8 mouse cellular contexts compared by ENCODE assay signal in the genomic region with DNA sequence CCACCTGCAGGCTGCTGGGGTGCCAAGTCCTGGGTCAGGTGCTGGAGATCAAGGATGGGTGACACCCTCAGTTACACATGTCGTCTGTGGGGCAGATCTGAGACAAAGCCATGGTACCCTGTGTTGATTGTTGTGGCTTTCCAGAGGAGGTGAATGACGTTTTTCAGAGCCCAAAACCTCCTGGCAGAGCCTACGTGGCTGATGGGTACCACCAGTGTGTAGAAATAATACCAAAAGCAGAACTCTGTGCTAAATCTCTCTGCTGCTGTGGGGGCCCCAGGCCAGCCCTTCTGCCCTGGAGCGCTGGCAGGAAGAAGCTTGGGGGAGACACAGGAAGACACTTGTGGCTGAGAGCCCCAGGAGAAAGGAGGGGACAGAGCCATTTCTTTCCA.
DNase-seq lines count a peak whose midpoint lies in the region; ATAC-seq and TF ChIP-seq lines count a peak whose summit lies in the region.

No protein-coding gene starts in this region.

- TF ChIP-seq EP300 in stomach, postnatal 0 days (optimal IDR thresholded peaks at IDR 0.05): no peak

- H3K4me1 ChIP-seq in neural tube, embryonic 11.5 days (ENCODE audit: control insufficient read depth, insufficient read depth, low read length): peaks cover 31% of the 10 kb centered on the region
- H3K4me1 ChIP-seq in forebrain, embryonic 14.5 days (ENCODE audit: control insufficient read depth, insufficient read depth, low read length): peaks cover 9% of the 10 kb centered on the region; the same call in 1 of the 2 replicates
- H3K4me1 ChIP-seq in liver, embryonic 12.5 days: peaks cover 66% of the 10 kb centered on the region
- H3K4me1 ChIP-seq in stomach, postnatal 0 days (replicated peaks; ENCODE audit: control insufficient read depth, insufficient read depth): no peaks in the 10 kb centered on the region

- peak overlapping the region; percentile 39 for H3K9ac ChIP-seq in neural tube, embryonic 11.5 days (ENCODE audit: low read length)
- H3K9ac ChIP-seq in forebrain, embryonic 14.5 days (ENCODE audit: low read length): no peak overlapping the region
- peak overlapping the region; percentile 33 for H3K9ac ChIP-seq in liver, embryonic 12.5 days
- H3K9ac ChIP-seq in stomach, postnatal 0 days (ENCODE audit: low read length): no peak overlapping the region

- H3K4me3 ChIP-seq in neural tube, embryonic 11.5 days (ENCODE audit: low read depth, low read length): no peak overlapping the region
- H3K4me3 ChIP-seq in forebrain, embryonic 14.5 days (ENCODE audit: low read depth, low read length): no peak overlapping the region
- no peak overlapping the region for H3K4me3 ChIP-seq in liver, embryonic 12.5 days
- H3K4me3 ChIP-seq in stomach, postnatal 0 days (ENCODE audit: low read depth, low read length): no peak overlapping the region

- peak overlapping the region; percentile 94 for H3K27ac ChIP-seq in neural tube, embryonic 11.5 days (ENCODE audit: low read depth, low read length)
- H3K27ac ChIP-seq in forebrain, embryonic 14.5 days (ENCODE audit: low read depth, low read length): peak overlapping the region; percentile 44; the same call in 1 of the 2 replicates
- H3K27ac ChIP-seq in liver, embryonic 12.5 days: peak overlapping the region; percentile 54
- H3K27ac ChIP-seq in stomach, postnatal 0 days (replicated peaks): peak overlapping the region; percentile 46; the same call in 1 of the 2 replicates

- no peaks in the 10 kb centered on the region for H3K36me3 ChIP-seq in neural tube, embryonic 11.5 days (ENCODE audit: control insufficient read depth, insufficient read depth, low read length)
- no peaks in the 10 kb centered on the region for H3K36me3 ChIP-seq in forebrain, embryonic 14.5 days (ENCODE audit: control insufficient read depth, insufficient read depth, low read length)
- H3K36me3 ChIP-seq in liver, embryonic 12.5 days: no peaks in the 10 kb centered on the region
- H3K36me3 ChIP-seq in stomach, postnatal 0 days (ENCODE audit: control insufficient read depth, insufficient read depth, low read length): no peaks in the 10 kb centered on the region

- ATAC-seq in neural tube, embryonic 11.5 days (ENCODE audit: insufficient read depth, low FRiP score, low TSS enrichment): 0 out of 2 replicates have a peak, but pooled peaks have one; percentile 1
- ATAC-seq in forebrain, embryonic 14.5 days: peak; percentile 9; the same call in 1 of the 2 replicates
- no peak for ATAC-seq in liver, embryonic 12.5 days
- no peak for ATAC-seq in stomach, postnatal 0 days (ENCODE audit: low FRiP score, low TSS enrichment)

- H3K27me3 ChIP-seq in neural tube, embryonic 11.5 days (ENCODE audit: control insufficient read depth, insufficient read depth, low read length): no peaks in the 10 kb centered on the region
- H3K27me3 ChIP-seq in forebrain, embryonic 14.5 days (replicated peaks; ENCODE audit: control insufficient read depth, insufficient read depth, low read length): no peaks in the 10 kb centered on the region
- H3K27me3 ChIP-seq in liver, embryonic 12.5 days (replicated peaks): no peaks in the 10 kb centered on the region
- H3K27me3 ChIP-seq in stomach, postnatal 0 days (ENCODE audit: control insufficient read depth, insufficient read depth, low read length): no peaks in the 10 kb centered on the region

- no peak for DNase-seq in neural tube, embryonic 11.5 days (ENCODE audit: low spot score)
- no peak for DNase-seq in neural tube, embryonic 10.5 days (ENCODE audit: extremely low spot score, low spot score)
- no peak for DNase-seq in forebrain, embryonic 14.5 days (ENCODE audit: low spot score)
- DNase-seq in stomach, postnatal 0 days (ENCODE audit: low spot score): peak; percentile 13
- DNase-seq in cerebellum, postnatal 4 days (ENCODE audit: low spot score in 2 of 2): no peak
- DNase-seq in ovary, adult 18-20 months (ENCODE audit: low spot score): no peak
- no peak for DNase-seq in adrenal gland, adult 18-20 months (ENCODE audit: low spot score in 2 of 2)

- no peaks in the 10 kb centered on the region for H3K9me3 ChIP-seq in neural tube, embryonic 11.5 days (ENCODE audit: control insufficient read depth, low read length)
- no peaks in the 10 kb centered on the region for H3K9me3 ChIP-seq in forebrain, embryonic 14.5 days (replicated peaks; ENCODE audit: control insufficient read depth, low read length)
- H3K9me3 ChIP-seq in liver, embryonic 12.5 days (replicated peaks): no peaks in the 10 kb centered on the region
- H3K9me3 ChIP-seq in stomach, postnatal 0 days (ENCODE audit: control insufficient read depth, low read length): no peaks in the 10 kb centered on the region

- TF ChIP-seq CTCF in stomach, postnatal 0 days (IDR thresholded peaks at IDR 0.05; ENCODE audit: low read depth): no peak

- no peak overlapping the region for H3K4me2 ChIP-seq in neural tube, embryonic 11.5 days (ENCODE audit: low read depth)
- H3K4me2 ChIP-seq in forebrain, embryonic 14.5 days (ENCODE audit: low read length): no peak overlapping the region
- no peak overlapping the region; the same call in 1 of the 2 replicates for H3K4me2 ChIP-seq in liver, embryonic 12.5 days
- H3K4me2 ChIP-seq in stomach, postnatal 0 days (replicated peaks; ENCODE audit: low read depth): no peak overlapping the region

- WGBS in neural tube, embryonic 11.5 days: 34% methylated on average over 4 of the region's 4 CpGs
- 32% methylated on average over 4 of the region's 4 CpGs for WGBS in forebrain, embryonic 14.5 days
- 46% methylated on average over 4 of the region's 4 CpGs for WGBS in liver, embryonic 12.5 days (ENCODE audit: insufficient replicate concordance)
- 61% methylated on average over 4 of the region's 4 CpGs for WGBS in stomach, postnatal 0 days

Comparison
In these comparisons a context has a peak if more than half of its experiments do, and no peak if none do; other contexts are left out.
1. ATAC-seq: peak in neural tube, embryonic 11.5 days (single experiment) and forebrain, embryonic 14.5 days (single experiment); none in liver, embryonic 12.5 days (single experiment) and stomach, postnatal 0 days (single experiment).
2. H3K27ac ChIP-seq: peak in every context shown above with its lines; median percentile 94 in neural tube, embryonic 11.5 days; 54 in liver, embryonic 12.5 days; 46 in stomach, postnatal 0 days; 44 in forebrain, embryonic 14.5 days.
3. H3K9ac ChIP-seq: peak in neural tube, embryonic 11.5 days (single experiment) and liver, embryonic 12.5 days (single experiment); none in forebrain, embryonic 14.5 days (single experiment) and stomach, postnatal 0 days (single experiment).